Mouse (Mus musculus) erythroblast, embryonic 14.5 days (primary cell): Measurements from ENCODE around the gene Sertad1.

Source experiments
- GATA1 ChIP-seq: IDR thresholded peaks from 2 replicates; pipeline ENCODE4 v1.6.1; 2012; ENCODE audit warnings: low read length, inconsistent platforms, mixed read lengths
- TAL1 ChIP-seq: IDR thresholded peaks from 3 replicates; pipeline ENCODE4 v1.6.1; 2012; ENCODE audit warnings: low read length, inconsistent platforms, mixed read lengths

DNA sequence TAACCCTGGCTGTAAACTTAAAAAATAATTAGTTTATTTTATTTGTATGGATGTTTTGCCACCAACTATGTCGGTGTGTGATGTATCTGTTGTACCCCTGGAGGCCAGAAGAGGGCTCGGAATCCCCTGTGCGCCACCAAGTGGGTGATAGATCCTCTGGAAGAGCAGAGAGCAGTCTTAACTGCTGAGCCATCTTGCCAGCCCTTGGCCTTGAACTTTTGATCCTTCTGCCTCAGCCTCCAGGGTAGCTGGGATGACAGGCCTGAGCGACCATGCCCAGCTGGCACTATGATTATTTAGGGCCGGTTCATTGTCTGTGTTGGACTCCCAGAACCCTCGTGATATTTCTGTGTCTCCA, 21.9 kb downstream of the Sertad1 start:
- TF ChIP-seq TAL1 (no peak), GATA1 (no peak)
